Mouse (Mus musculus) liver, embryonic 14 days (tissue): ENCODE measurements around the gene Hbb-bt. TPM values are rescaled to one million over a fixed set of nuclear protein-coding genes. Genes with fewer than 3 reads are reported as not detected.

Source experiments
- polyA plus RNA-seq: library from polyadenylated mRNA; depleted of rRNA; stranded (reverse); fragments of >200 nt; gene quantifications from 2 replicates; pipeline ENCODE4 v1.2.3, GENCODE M21; 2012; rRNA removed

Hbb-bt gene
- polyA plus RNA-seq = 72,714 and 77,546 TPM in 2 replicates

DNA sequence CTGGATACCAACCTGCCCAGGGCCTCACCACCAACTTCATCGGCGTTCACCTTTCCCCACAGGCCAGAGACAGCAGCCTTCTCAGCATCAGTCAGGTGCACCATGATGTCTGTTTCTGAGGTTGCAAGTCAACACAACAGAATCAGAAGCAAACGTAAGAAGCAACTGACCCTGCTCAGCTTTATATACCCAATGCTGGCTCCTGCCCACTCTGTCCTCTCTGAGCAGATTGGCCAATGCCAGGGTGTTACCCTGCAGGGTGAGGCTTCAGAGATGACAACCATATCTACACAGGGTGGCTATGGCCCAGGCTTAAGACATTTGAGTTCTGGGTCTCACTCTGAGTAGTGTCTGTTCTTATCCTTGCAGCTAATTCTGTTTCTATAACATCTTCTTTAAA, at the start of gene Hbb-bt:
Hbb-bt (minus strand) TSS at position 231 of the 400 bp plus-strand sequence.

GRCm38 (mm10) chr7:103853090-103853489, 39.3 kb upstream of the Hbb-bt start, which contains the start of gene Hbb-y:
Hbb-y (minus strand) TSS chr7:103853216.

GRCm38 (mm10) chr7:103843034-103843433, 29.2 kb upstream of the Hbb-bt start, which contains the start of gene Hbb-bh1:
Hbb-bh1 (minus strand) TSS chr7:103843164.

DNA sequence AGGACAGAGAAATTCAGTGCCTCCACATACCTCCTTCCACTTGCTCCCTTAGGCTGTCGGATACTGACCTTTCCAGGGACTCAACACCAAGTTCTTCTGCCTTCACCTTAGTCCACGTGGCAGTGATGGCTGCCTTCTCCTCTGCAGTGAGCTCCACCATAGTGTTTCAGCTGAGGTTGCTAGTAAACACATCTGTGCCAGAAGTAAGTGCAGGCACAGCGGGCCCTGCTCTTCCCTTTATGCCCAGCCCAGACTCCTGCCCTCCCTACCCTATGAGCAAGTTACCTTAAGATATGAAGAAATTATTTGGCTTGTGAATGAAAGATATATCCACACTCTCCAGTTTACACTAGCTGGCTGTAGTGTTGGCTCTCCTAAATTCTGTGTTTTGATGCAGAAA, 26.5 kb upstream of the Hbb-bt start, which contains the start of gene Hbb-bh2:
Hbb-bh2 (minus strand) TSS at position 253 of the 400 bp plus-strand sequence.

DNA sequence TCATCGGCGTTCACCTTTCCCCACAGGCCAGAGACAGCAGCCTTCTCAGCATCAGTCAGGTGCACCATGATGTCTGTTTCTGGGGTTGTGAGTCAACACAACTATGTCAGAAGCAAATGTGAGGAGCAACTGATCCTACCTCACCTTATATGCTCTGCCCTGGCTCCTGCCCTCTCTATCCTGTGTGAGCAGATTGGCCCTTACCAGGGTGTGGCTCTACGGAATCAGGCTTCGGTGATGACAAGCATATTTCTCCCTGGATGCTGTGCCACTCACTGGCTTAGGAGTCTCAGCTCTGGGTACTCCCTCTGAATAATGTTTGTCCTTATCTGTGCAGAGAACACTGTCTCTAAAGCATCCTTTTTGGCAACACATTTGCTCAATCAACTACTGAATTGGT, 14.0 kb upstream of the Hbb-bt start, which contains the start of gene Hbb-bs:
Hbb-bs (minus strand) TSS at position 289 of the 400 bp plus-strand sequence.

GRCm38 (mm10) chr7:103791721-103792120, 22.1 kb downstream of the Hbb-bt start, which contains the start of gene Olfr67:
Olfr67 (minus strand) TSS chr7:103791821.

GRCm38 (mm10) chr7:103779598-103779997, 34.2 kb downstream of the Hbb-bt start, which contains the start of gene Olfr68:
Olfr68 (minus strand) TSS chr7:103779698.

GRCm38 (mm10) chr7:103771494-103771893, 42.3 kb downstream of the Hbb-bt start, which contains the start of gene Olfr69:
Olfr69 (minus strand) TSS chr7:103771594.

Other genes with a start within 250 kb of the Hbb-bt start
- gene Olfr616, start 244.9 kb downstream of the Hbb-bt start, polyA plus RNA-seq = not detected in 2 replicates
- not detected in 2 replicates for gene Olfr617, start 240.9 kb downstream of the Hbb-bt start, polyA plus RNA-seq
- not detected in 2 replicates for gene Olfr618, start 223.9 kb downstream of the Hbb-bt start, polyA plus RNA-seq
- not detected in 2 replicates for gene Olfr619, start 213.4 kb downstream of the Hbb-bt start, polyA plus RNA-seq
- gene Olfr620, start 201.5 kb downstream of the Hbb-bt start, polyA plus RNA-seq = not detected in 2 replicates
- gene Olfr622, start 171.3 kb downstream of the Hbb-bt start, polyA plus RNA-seq = 0.02 TPM in 1 of 2 replicates, not detected in the other
- gene Olfr623, start 150.3 kb downstream of the Hbb-bt start, polyA plus RNA-seq = not detected in 2 replicates
- gene Olfr624, start 142.8 kb downstream of the Hbb-bt start, polyA plus RNA-seq = under 0.01 TPM in 2 replicates
- gene Olfr625-ps1, start 131.3 kb downstream of the Hbb-bt start, polyA plus RNA-seq = not detected in 2 replicates
- gene Olfr243, start 99.3 kb downstream of the Hbb-bt start, polyA plus RNA-seq = not detected in 2 replicates
- not detected in 2 replicates for gene Olfr628, start 83.6 kb downstream of the Hbb-bt start, polyA plus RNA-seq
- gene Olfr629, start 69.1 kb downstream of the Hbb-bt start, polyA plus RNA-seq = 0.06 and 0.08 TPM in 2 replicates
- gene Olfr630, start 56.7 kb downstream of the Hbb-bt start, polyA plus RNA-seq = 0.03 TPM in 2 replicates
- 0.01 TPM in 1 of 2 replicates, not detected in the other for gene Olfr69, start 42.4 kb downstream of the Hbb-bt start, polyA plus RNA-seq
- 0.06 and 0.08 TPM in 2 replicates for gene Olfr68, start 34.3 kb downstream of the Hbb-bt start, polyA plus RNA-seq
- gene Olfr67, start 22.2 kb downstream of the Hbb-bt start, polyA plus RNA-seq = 0.01 and 0.02 TPM in 2 replicates
- gene Hbb-bs, start 14.1 kb upstream of the Hbb-bt start, polyA plus RNA-seq = 210,584 and 218,066 TPM in 2 replicates
- 0.17 and 0.27 TPM in 2 replicates for gene Hbb-bh2, start 26.5 kb upstream of the Hbb-bt start, polyA plus RNA-seq
- 208 and 218 TPM in 2 replicates for gene Hbb-bh1, start 29.2 kb upstream of the Hbb-bt start, polyA plus RNA-seq
- gene Hbb-y, start 39.2 kb upstream of the Hbb-bt start, polyA plus RNA-seq = 398 and 559 TPM in 2 replicates
- gene Olfr66, start 72.3 kb upstream of the Hbb-bt start, polyA plus RNA-seq = 0.01 and 0.05 TPM in 2 replicates
- not detected in 2 replicates for gene Olfr64, start 80.5 kb upstream of the Hbb-bt start, polyA plus RNA-seq
- gene Olfr65, start 89.5 kb upstream of the Hbb-bt start, polyA plus RNA-seq = not detected in 2 replicates
- 0.45 and 0.77 TPM in 2 replicates for gene Olfr631, start 114.8 kb upstream of the Hbb-bt start, polyA plus RNA-seq
- 1.6 and 1.8 TPM in 2 replicates for gene Olfr632, start 120.4 kb upstream of the Hbb-bt start, polyA plus RNA-seq
- gene Olfr633, start 130.4 kb upstream of the Hbb-bt start, polyA plus RNA-seq = 0.02 and 0.09 TPM in 2 replicates
- under 0.01 TPM in 2 replicates for gene Olfr635, start 157.2 kb upstream of the Hbb-bt start, polyA plus RNA-seq
- 0.05 TPM in 2 replicates for gene Olfr638, start 184.8 kb upstream of the Hbb-bt start, polyA plus RNA-seq
- not detected in 2 replicates for gene Olfr639, start 203.3 kb upstream of the Hbb-bt start, polyA plus RNA-seq
- gene Olfr640, start 211.6 kb upstream of the Hbb-bt start, polyA plus RNA-seq = not detected in 2 replicates
- gene Olfr641, start 221.4 kb upstream of the Hbb-bt start, polyA plus RNA-seq = not detected in 2 replicates
- not detected in 2 replicates for gene Olfr642, start 238.7 kb upstream of the Hbb-bt start, polyA plus RNA-seq
- not detected in 2 replicates for gene 4930516K23Rik, start 247.4 kb upstream of the Hbb-bt start, polyA plus RNA-seq